Mouse (Mus musculus) adrenal gland (tissue): ENCODE measurements around the gene Krt81.

Experiments
- intact Hi-C: fragments of 180-260 bp; cut with DNase I; formaldehyde crosslinking; loops from one replicate; pipeline ENCODE4 v1.15.1; 2025

The Krt81 gene

GRCm38 (mm10) chr15:101454774-101455173, 8.8 kb downstream of the Krt81 start:
- intact Hi-C loops = no loop called here

GRCm38 (mm10) chr15:101453093-101453736, 10.3 kb downstream of the Krt81 start:
- intact Hi-C loops = loop anchor here (1.0 kb wide), 1 partner anchor 112 kb away; no protein-coding TSS in a partner anchor

- intact Hi-C loops = no loop called here
Observed at GRCm38 (mm10) chr15:101447444-101447843, 16.1 kb downstream of the Krt81 start, which contains the start of gene Krt88. Gene Krt88, plus strand, starts transcription at chr15:101447744.

GRCm38 (mm10) chr15:101446572-101446971, 17.0 kb downstream of the Krt81 start:
- intact Hi-C loops = no loop called here

- intact Hi-C loops = no loop called here
Observed at GRCm38 (mm10) chr15:101440837-101441236, 22.7 kb downstream of the Krt81 start.

- intact Hi-C loops = no loop called here
Observed at GRCm38 (mm10) chr15:101438555-101438954, 25.0 kb downstream of the Krt81 start, which contains the start of gene Krt87. Gene Krt87, minus strand, starts transcription at chr15:101438804.

GRCm38 (mm10) chr15:101436611-101437010, 26.9 kb downstream of the Krt81 start:
- intact Hi-C loops = no loop called here

DNA sequence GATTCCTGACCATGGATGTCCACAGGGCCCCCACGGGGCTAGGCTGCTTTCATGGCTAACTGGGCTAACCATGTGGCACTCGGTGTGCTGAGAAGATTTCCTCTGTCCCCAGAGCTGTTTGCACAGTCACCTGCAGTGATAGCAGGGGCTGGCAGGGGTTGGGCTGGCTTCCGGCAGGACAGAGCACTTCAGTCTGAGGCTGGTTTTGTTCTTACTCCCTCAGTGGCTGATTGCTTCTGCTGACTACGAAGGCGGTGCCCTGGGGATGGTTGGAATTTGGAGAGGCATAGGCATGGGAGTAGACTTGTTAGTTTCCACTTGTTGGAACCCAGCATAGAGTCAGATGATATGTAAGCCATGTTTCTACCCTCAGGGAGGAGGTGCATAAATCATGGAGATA, 38.6 kb downstream of the Krt81 start:
- intact Hi-C loops = no loop called here

DNA sequence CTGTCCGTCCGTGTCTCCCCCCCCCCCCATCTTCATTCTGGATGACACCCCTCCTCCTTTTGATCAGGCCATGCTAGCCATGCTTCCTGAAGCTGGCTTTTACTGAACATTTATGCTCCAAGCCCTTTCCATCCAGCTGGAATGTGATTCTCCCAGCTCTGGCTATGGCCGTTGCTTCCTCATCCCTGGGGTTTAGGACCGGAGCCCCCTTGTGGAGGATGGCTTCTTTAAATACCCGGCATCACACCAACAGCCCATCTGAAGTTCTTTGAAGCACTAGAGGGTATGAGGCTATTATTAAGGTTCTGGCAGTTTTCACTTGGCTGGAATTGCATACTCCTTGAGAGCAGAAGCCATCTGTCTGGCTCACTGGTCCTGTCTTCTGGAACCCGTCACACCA, 42.6 kb downstream of the Krt81 start:
- intact Hi-C loops = no loop called here

DNA sequence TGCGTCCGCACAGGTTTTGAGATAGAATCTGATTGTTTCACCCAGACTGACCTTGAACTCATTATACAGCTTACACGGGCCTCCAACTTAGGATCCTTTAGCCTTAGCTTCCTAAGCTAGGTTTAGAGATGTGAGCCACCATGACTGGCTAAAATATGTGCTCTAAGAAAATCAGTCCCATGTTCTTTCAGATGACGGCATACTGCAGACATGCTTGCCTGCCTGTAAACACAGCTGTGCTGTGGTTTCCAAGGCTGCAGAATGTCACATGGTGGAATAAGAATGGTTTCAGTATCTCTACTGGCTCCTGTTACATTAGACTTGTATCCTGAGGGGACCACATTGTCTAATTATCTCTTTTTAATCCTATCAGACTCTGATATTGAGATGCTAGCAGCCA, 44.6 kb downstream of the Krt81 start:
- intact Hi-C loops = no loop called here

- intact Hi-C loops = no loop called here
Observed at GRCm38 (mm10) chr15:101414807-101415565, 48.6 kb downstream of the Krt81 start.

GRCm38 (mm10) chr15:101413916-101414635, 49.5 kb downstream of the Krt81 start:
- intact Hi-C loops = no loop called here

- intact Hi-C loops = no loop called here
Observed at GRCm38 (mm10) chr15:101412188-101412587, 51.4 kb downstream of the Krt81 start.

- intact Hi-C loops = no loop called here
Observed at GRCm38 (mm10) chr15:101410775-101411174, 52.8 kb downstream of the Krt81 start, which contains the start of gene Krt7. Gene Krt7, plus strand, starts transcription at chr15:101411043.
